Mouse (Mus musculus) embryonic facial prominence, embryonic 11.5 days (tissue): Measurements from ENCODE around the gene Nup107. TPM values are rescaled to one million over a fixed set of nuclear protein-coding genes. Genes with fewer than 3 reads are reported as not detected.
"Not testable (repeated sequence)": the region's sequence is repeated elsewhere in the genome, so short reads cannot be mapped to it uniquely, and the experiment has no call there.

ENCODE experiments used
- ATAC-seq: fragments of 200-750 bp; cut with Nextera tagmentation; replicated peaks from 2 replicates; pipeline ENCODE4 v1.8.0; 2017; ENCODE audit warnings: low read depth; ENCODE audit not compliant: insufficient number of reproducible peaks, low FRiP score, low TSS enrichment
- DNase-seq: peaks from one replicate; pipeline ENCODE4 v3.0.0-alpha.2; 2015; ENCODE audit warnings: low spot score
- H3K27ac ChIP-seq: fragments of 300-500 bp; sonication (generic); replicated peaks from 2 replicates; pipeline ENCODE4 v1.5.1; 2014; ENCODE audit warnings: mild to moderate bottlenecking, low read depth, low read length, control low read depth
- H3K27me3 ChIP-seq: fragments of 300-500 bp; sonication (generic); 2 replicates; pipeline ENCODE4 v1.6.1; 2014; ENCODE audit warnings: mild to moderate bottlenecking, low read length, moderate library complexity, mixed read lengths; ENCODE audit not compliant: control insufficient read depth, insufficient read depth
- H3K36me3 ChIP-seq: fragments of 300-500 bp; sonication (generic); replicated peaks from 2 replicates; pipeline ENCODE4 v1.6.1; 2014; ENCODE audit warnings: low read depth, mild to moderate bottlenecking, low read length, moderate library complexity, mixed read lengths; ENCODE audit not compliant: control insufficient read depth, insufficient read depth
- H3K4me1 ChIP-seq: fragments of 300-500 bp; sonication (generic); 2 replicates; pipeline ENCODE4 v1.6.1; 2014; ENCODE audit warnings: low read length, mixed read lengths; ENCODE audit not compliant: control insufficient read depth, insufficient read depth
- H3K4me2 ChIP-seq: fragments of 300-500 bp; sonication (generic); 2 replicates; pipeline ENCODE4 v1.6.1; 2014; ENCODE audit warnings: low read depth, mild to moderate bottlenecking, control low read depth, low read length, moderate library complexity
- H3K4me3 ChIP-seq: fragments of 300-500 bp; sonication (generic); 2 replicates; pipeline ENCODE4 v1.5.1; 2014; ENCODE audit warnings: low read depth, low read length, control low read depth
- H3K9ac ChIP-seq: fragments of 300-500 bp; sonication (generic); replicated peaks from 2 replicates; pipeline ENCODE4 v1.6.1; 2014; ENCODE audit warnings: mild to moderate bottlenecking, control low read depth, low read length
- H3K9me3 ChIP-seq: fragments of 300-500 bp; sonication (generic); replicated peaks from 2 replicates; pipeline ENCODE4 v1.6.1; 2016; ENCODE audit warnings: mild to moderate bottlenecking, low read length, inconsistent platforms, mixed read lengths; ENCODE audit not compliant: control insufficient read depth
- WGBS: fragments of 180-500 bp; shearing (Covaris S2); extraction: QIAGEN DNeasy Blood & Tissue Kit; methylation state at CpG from one replicate; pipeline ENCODE4 v1.1.7; 2014; 5-methylcytosine and 5-hydroxymethylcytosine counted together
- polyA plus RNA-seq: library from polyadenylated mRNA; unstranded; fragments of >200 nt; fragmentation: Nextera tagmentation; extraction: Ambion mirVana; gene quantifications from 2 replicates; pipeline ENCODE4 v1.2.1, GENCODE M21; 2014

Gene Nup107
- polyA plus RNA-seq, 1 experiment from 2014 or later: 122 TPM

- ATAC-seq (no peak), DNase-seq (no peak)
- Histone ChIP-seq H3K4me3 (no peak overlapping the region), H3K27ac (0 out of 2 replicates have a peak overlapping the region, but pooled peaks have one; percentile 13), H3K36me3 (peaks cover 5% of the 10 kb centered on the region; the same call in 1 of the 2 replicates), H3K9ac (peak overlapping the region; percentile 10), H3K9me3 (no peaks in the 10 kb centered on the region), H3K4me2 (no peak overlapping the region), H3K27me3 (no peaks in the 10 kb centered on the region), H3K4me1 (no peaks in the 10 kb centered on the region; the same call in 1 of the 2 replicates)
- 73% methylated on average over 15 of the region's 15 CpGs for WGBS
These were observed 50.6 kb downstream of the Nup107 start for GRCm38 (mm10) chr10:117741698-117742475.

GRCm38 (mm10) chr10:117740921-117741320, 51.6 kb downstream of the Nup107 start:
- 79% methylated on average over 9 of the region's 9 CpGs for WGBS
- no peak overlapping the region for H3K27ac ChIP-seq
- H3K9ac ChIP-seq: no peak overlapping the region
- H3K4me1 ChIP-seq: no peaks in the 10 kb centered on the region; the same call in 1 of the 2 replicates
- ATAC-seq (no peak), DNase-seq (no peak)
- no peak overlapping the region for H3K4me3 ChIP-seq
- peaks cover 5% of the 10 kb centered on the region; the same call in 1 of the 2 replicates for H3K36me3 ChIP-seq
- H3K9me3 ChIP-seq: no peaks in the 10 kb centered on the region
- no peak overlapping the region for H3K4me2 ChIP-seq
- no peaks in the 10 kb centered on the region for H3K27me3 ChIP-seq

- DNase-seq (no peak), ATAC-seq (no peak)
- Histone ChIP-seq H3K9ac (no peak overlapping the region), H3K27me3 (no peaks in the 10 kb centered on the region), H3K27ac (no peak overlapping the region), H3K36me3 (peaks cover 5% of the 10 kb centered on the region; the same call in 1 of the 2 replicates), H3K4me2 (no peak overlapping the region), H3K4me1 (no peaks in the 10 kb centered on the region; the same call in 1 of the 2 replicates), H3K4me3 (no peak overlapping the region), H3K9me3 (no peaks in the 10 kb centered on the region)
- 95% methylated on average over 10 of the region's 10 CpGs for whole genome bisulfite sequencing
These were observed 52.3 kb downstream of the Nup107 start for GRCm38 (mm10) chr10:117740171-117740570.

- ATAC-seq (no peak), DNase-seq (no peak)
- 93% methylated on average over 6 of the region's 6 CpGs for WGBS
These were observed 52.9 kb downstream of the Nup107 start for GRCm38 (mm10) chr10:117739648-117739948.

GRCm38 (mm10) chr10:117738928-117739647, 53.4 kb downstream of the Nup107 start:
- Histone ChIP-seq H3K36me3 (peaks cover 5% of the 10 kb centered on the region; the same call in 1 of the 2 replicates), H3K4me2 (no peak overlapping the region), H3K4me1 (no peaks in the 10 kb centered on the region; the same call in 1 of the 2 replicates), H3K9me3 (no peaks in the 10 kb centered on the region), H3K4me3 (no peak overlapping the region), H3K27me3 (no peaks in the 10 kb centered on the region), H3K9ac (no peak overlapping the region), H3K27ac (no peak overlapping the region)
- ATAC-seq (no peak), DNase-seq (no peak)
- WGBS: 90% methylated on average over 15 of the region's 15 CpGs

More at GRCm38 (mm10) chr10:117739648-117739948, 52.9 kb downstream of the Nup107 start:
- Histone ChIP-seq H3K9ac (no peak overlapping the region), H3K4me1 (no peaks in the 10 kb centered on the region; the same call in 1 of the 2 replicates), H3K27me3 (no peaks in the 10 kb centered on the region), H3K4me2 (no peak overlapping the region), H3K36me3 (peaks cover 5% of the 10 kb centered on the region; the same call in 1 of the 2 replicates), H3K27ac (no peak overlapping the region), H3K4me3 (no peak overlapping the region), H3K9me3 (no peaks in the 10 kb centered on the region)

GRCm38 (mm10) chr10:117738140-117738921, 54.2 kb downstream of the Nup107 start:
- no peaks in the 10 kb centered on the region; the same call in 1 of the 2 replicates for H3K4me1 ChIP-seq
- no peaks in the 10 kb centered on the region for H3K27me3 ChIP-seq
- no peak overlapping the region for H3K4me3 ChIP-seq
- no peak for ATAC-seq
- peaks cover 5% of the 10 kb centered on the region; the same call in 1 of the 2 replicates for H3K36me3 ChIP-seq
- WGBS: 81% methylated on average over 13 of the region's 13 CpGs
- H3K9ac ChIP-seq: no peak overlapping the region
- H3K9me3 ChIP-seq: no peaks in the 10 kb centered on the region
- DNase-seq: no peak
- no peak overlapping the region for H3K27ac ChIP-seq
- H3K4me2 ChIP-seq: no peak overlapping the region

- H3K4me1 ChIP-seq, H3K9me3 ChIP-seq, H3K4me2 ChIP-seq, H3K27me3 ChIP-seq, H3K27ac ChIP-seq, H3K9ac ChIP-seq, ATAC-seq, H3K36me3 ChIP-seq, H3K4me3 ChIP-seq, DNase-seq: not testable (repeated sequence)
- 95% methylated on average over 8 of the region's 8 CpGs for WGBS
These were observed 55.0 kb downstream of the Nup107 start for GRCm38 (mm10) chr10:117737498-117737897.
